Mouse (Mus musculus) embryonic fibroblast, embryonic 13.5 days (primary cell): ENCODE results near the gene Grin2a.

ENCODE experiments used
- CTCF ChIP-seq: IDR thresholded peaks from 2 replicates; pipeline ENCODE4 v1.5.1; 2011; ENCODE audit warnings: mild to moderate bottlenecking, control low read depth, low read length, moderate library complexity, borderline replicate concordance; ENCODE audit not compliant: insufficient read depth
- POLR2A ChIP-seq: IDR thresholded peaks from 2 replicates; pipeline ENCODE4 v1.6.1; 2011; ENCODE audit warnings: low read depth, mild to moderate bottlenecking, control low read depth, low read length, moderate library complexity

GRCm38 (mm10) chr16:9792976-9793375 is 202.4 kb downstream of the Grin2a start:
- no peak for TF ChIP-seq CTCF
- no peak for TF ChIP-seq POLR2A
